Mouse (Mus musculus): ENCODE results near the gene Mrpl20. TPM values are rescaled to one million over a fixed set of nuclear protein-coding genes. Genes with fewer than 3 reads are reported as not detected.

Gene Mrpl20
- polyA plus RNA-seq, 1 experiment from 2014 or later = 285 TPM

DNA sequence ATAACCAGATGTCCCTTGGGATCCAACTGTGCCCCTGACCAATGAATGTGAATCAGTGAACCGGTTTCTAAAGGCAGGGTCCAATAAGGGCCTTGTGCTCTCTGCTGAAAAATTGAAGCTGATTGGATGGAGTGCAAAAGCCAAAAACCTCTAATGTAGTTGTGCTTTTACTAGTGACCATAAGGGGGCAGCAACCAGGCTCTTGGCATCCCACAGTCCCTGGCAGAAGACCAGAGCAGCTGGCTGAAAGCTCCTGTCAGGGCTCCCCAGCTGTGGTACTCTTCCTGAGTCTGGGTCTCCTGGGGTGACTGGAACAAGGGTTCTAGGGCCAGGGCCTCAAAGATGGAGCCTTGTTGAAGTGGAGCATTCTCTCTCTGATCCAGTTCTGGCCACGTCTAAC is 31.2 kb downstream of the Mrpl20 start:
- H3K36me3 ChIP-seq = peaks cover 3% of the 10 kb centered on the region; the same call in 1 of the 2 replicates
- peaks cover 30% of the 10 kb centered on the region for H3K4me1 ChIP-seq
- no peaks in the 10 kb centered on the region for H3K27me3 ChIP-seq (replicated peaks)
- no peak overlapping the region for H3K4me3 ChIP-seq (replicated peaks)
- no peak for ATAC-seq (ENCODE audit: low FRiP score)
- 37% methylated on average over 2 of the region's 2 CpGs for WGBS
- H3K9me3 ChIP-seq (replicated peaks) = no peaks in the 10 kb centered on the region
- no peak overlapping the region for H3K9ac ChIP-seq (replicated peaks)
- H3K27ac ChIP-seq (replicated peaks) = peak overlapping the region; percentile 67
- peak overlapping the region; percentile 13; the same call in 1 of the 2 replicates for H3K4me2 ChIP-seq

GRCm38 (mm10) chr4:155837404-155838010 is 34.8 kb downstream of the Mrpl20 start:
- WGBS = 84% methylated on average over 11 of the region's 11 CpGs
- Histone ChIP-seq H3K9me3 (replicated peaks) (no peaks in the 10 kb centered on the region), H3K27ac (replicated peaks) (no peak overlapping the region), H3K4me3 (replicated peaks) (no peak overlapping the region), H3K9ac (replicated peaks) (no peak overlapping the region), H3K4me2 (no peak overlapping the region), H3K36me3 (peaks cover 3% of the 10 kb centered on the region; the same call in 1 of the 2 replicates), H3K27me3 (replicated peaks) (peaks cover 13% of the 10 kb centered on the region), H3K4me1 (peaks cover 37% of the 10 kb centered on the region)
- ATAC-seq (ENCODE audit: low FRiP score) = no peak

DNA sequence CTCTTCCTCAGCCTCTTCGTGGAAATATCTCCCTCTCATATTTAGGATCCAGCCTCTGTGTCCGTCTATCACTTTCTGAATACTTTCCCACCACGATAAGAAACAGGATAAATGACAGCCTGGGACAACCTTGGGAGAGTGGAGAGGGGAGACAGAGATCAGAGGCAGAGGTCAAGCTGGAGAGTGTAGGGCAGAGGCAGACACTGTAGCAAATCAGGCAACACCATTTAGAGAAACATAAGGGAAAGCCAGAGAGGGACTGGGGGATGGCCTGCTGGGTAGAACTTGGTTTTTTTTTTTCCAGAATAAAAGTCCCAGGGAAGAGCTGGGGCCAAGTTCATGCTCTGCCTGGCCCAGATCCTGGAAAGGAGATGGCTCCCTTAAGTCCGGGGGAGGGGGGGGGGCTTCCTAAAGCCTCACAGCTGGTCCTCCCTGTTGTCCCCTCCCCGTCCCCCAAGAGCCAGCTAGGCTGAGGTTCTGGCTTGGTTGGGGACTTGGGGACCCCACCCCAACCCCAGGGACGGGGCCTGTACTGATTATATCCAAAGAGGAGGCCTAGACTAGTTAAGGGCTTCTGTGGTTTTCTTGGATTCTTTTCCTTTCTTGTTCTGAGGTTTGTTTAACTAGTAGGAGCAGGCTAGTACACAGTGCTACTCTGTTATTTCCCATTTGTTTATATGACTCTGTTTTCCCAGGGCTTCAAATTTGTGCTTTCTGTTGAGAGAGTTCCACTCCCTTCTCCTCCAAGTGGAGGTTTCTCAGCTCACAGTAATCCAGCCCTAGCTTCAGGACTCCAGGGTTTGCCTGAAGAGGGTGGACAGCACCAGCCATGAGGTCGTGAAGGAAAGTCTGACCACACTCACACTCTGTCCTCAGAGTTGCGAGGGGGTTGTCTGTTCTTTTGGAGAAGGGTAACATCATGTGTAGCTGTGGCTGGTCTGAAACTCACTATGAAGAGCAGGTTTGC is 35.8 kb downstream of the Mrpl20 start:
- H3K4me2 ChIP-seq = no peak overlapping the region; the same call in 1 of the 2 replicates
- no peak for ATAC-seq (ENCODE audit: low FRiP score)
- H3K9me3 ChIP-seq (replicated peaks) = no peaks in the 10 kb centered on the region
- H3K4me1 ChIP-seq = peaks cover 27% of the 10 kb centered on the region
- H3K27me3 ChIP-seq (replicated peaks) = peaks cover 13% of the 10 kb centered on the region
- H3K4me3 ChIP-seq (replicated peaks) = no peak overlapping the region
- H3K36me3 ChIP-seq = no peaks in the 10 kb centered on the region; the same call in 1 of the 2 replicates
- WGBS = 59% methylated on average over 8 of the region's 8 CpGs
- H3K27ac ChIP-seq (replicated peaks) = peak overlapping the region; percentile 48
- no peak overlapping the region for H3K9ac ChIP-seq (replicated peaks)

DNA sequence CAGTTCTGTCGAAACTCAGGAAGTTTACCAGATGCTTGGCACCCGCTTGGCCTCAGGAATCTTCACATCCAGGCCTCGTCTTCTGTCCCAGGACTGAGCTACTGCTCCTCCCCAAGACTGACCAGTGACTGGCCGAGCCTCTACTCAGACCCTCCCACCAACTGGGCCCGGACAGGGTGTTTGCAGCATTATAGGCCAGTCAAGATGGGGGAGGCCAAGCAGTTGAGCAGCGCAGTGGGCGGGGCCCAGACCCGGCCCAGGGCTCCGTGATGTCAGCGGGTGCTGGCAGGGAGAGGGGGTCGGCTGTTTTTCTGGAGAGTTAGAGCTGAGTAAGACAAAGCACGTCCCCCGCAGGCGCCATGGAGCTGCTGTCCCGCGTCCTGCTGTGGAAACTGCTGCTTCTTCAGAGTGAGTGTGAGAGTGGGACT is 36.8 kb downstream of the Mrpl20 start, which contains the start of gene Mxra8:
Gene Mxra8, plus strand, starts transcription at position 198 of the 428 bp plus-strand sequence.
- Histone ChIP-seq H3K4me3 (replicated peaks) (peak within 1 kb of the TSS; percentile 36), H3K27ac (replicated peaks) (peak within 1 kb of the TSS; percentile 58), H3K4me1 (peaks cover 18% of the 10 kb centered on the region), H3K9ac (replicated peaks) (peak within 1 kb of the TSS; percentile 33; the same call in 1 of the 2 replicates), H3K36me3 (no peaks in the 10 kb centered on the region), H3K27me3 (replicated peaks) (peaks cover 13% of the 10 kb centered on the region), H3K4me2 (peak within 1 kb of the TSS; percentile 63), H3K9me3 (replicated peaks) (no peaks in the 10 kb centered on the region)
- ATAC-seq (ENCODE audit: low FRiP score) = peak; percentile 50; the same call in 1 of the 2 replicates
- WGBS = 5% methylated on average over 16 of the region's 16 CpGs

DNA sequence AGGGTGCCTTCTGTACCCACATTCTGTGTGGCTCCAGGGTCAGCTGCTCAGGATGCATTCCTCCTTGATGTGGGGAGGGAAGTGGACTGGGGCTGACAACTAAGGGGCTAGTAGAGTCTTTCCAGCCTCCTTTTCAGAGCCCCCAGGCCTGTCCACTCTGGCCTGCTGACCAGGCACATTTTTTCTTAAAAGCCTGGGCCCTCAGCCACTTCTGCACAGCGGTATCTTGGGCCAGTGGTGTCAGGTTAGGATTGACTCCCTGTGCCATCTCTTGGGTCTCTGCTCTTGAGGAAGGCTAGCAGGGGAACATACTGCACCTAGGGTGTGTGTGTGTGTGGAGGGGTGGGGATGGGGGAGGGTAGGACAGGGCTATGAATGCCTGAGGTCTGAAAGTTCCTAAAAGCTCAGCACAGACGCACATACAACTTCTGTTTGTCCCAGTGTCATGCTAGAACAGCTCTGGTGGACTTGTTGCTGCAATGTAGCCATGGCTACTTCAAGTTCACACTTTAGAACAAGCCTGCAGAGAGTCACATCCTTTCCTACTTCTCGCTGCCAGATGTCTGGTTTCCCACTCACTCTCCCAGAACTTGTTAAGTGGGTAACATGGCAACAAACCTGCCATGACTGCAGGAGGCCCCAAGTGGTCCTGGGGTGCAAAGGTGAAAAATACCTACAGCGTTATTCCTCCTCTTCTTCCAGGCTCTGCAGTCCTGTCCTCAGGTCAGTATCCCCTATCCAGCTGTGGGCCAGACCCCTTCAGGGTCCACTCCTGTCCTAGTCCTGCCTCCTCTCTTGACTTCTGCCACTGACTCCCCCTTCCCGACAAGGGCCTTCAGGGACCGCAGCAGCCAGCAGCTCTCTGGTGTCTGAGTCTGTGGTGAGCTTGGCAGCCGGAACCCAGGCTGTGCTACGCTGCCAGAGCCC is 37.7 kb downstream of the Mrpl20 start:
- Histone ChIP-seq H3K27ac (replicated peaks) (peak overlapping the region; percentile 58), H3K9me3 (replicated peaks) (no peaks in the 10 kb centered on the region), H3K9ac (replicated peaks) (peak overlapping the region; percentile 33), H3K4me3 (replicated peaks) (peak overlapping the region; percentile 36), H3K36me3 (no peaks in the 10 kb centered on the region), H3K4me1 (peaks cover 18% of the 10 kb centered on the region), H3K27me3 (replicated peaks) (peaks cover 13% of the 10 kb centered on the region), H3K4me2 (peak overlapping the region; percentile 63)
- 10% methylated on average over 8 of the region's 8 CpGs for WGBS
- ATAC-seq (ENCODE audit: low FRiP score) = 0 out of 2 replicates have a peak, but pooled peaks have one; percentile 1

DNA sequence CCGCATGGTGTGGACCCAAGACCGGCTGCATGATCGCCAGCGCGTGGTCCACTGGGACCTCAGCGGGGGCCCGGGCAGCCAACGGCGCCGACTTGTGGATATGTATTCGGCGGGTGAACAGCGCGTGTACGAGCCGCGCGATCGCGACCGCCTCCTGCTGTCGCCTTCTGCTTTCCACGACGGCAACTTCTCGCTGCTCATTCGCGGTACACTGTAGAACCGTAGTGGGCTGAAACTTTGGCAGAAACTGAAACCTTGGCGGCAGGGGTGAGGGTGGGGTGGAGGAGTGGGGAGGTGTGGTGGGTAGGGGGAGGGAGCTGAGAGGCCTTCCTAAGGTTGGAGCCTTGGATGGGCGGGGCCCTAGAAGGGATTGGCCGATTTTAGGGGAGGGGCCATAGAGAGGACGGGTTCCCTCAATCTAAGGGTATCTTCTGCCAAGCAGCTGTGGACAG is 38.4 kb downstream of the Mrpl20 start:
- Histone ChIP-seq H3K9ac (replicated peaks) (peak overlapping the region; percentile 33), H3K4me3 (replicated peaks) (peak overlapping the region; percentile 36), H3K27ac (replicated peaks) (no peak overlapping the region), H3K4me2 (peak overlapping the region; percentile 63), H3K36me3 (no peaks in the 10 kb centered on the region), H3K27me3 (replicated peaks) (peaks cover 13% of the 10 kb centered on the region), H3K4me1 (peaks cover 22% of the 10 kb centered on the region), H3K9me3 (replicated peaks) (no peaks in the 10 kb centered on the region)
- ATAC-seq (ENCODE audit: low FRiP score) = peak; percentile 32; the same call in 1 of the 2 replicates
- WGBS = under 1% methylated on average over 32 of the region's 32 CpGs

DNA sequence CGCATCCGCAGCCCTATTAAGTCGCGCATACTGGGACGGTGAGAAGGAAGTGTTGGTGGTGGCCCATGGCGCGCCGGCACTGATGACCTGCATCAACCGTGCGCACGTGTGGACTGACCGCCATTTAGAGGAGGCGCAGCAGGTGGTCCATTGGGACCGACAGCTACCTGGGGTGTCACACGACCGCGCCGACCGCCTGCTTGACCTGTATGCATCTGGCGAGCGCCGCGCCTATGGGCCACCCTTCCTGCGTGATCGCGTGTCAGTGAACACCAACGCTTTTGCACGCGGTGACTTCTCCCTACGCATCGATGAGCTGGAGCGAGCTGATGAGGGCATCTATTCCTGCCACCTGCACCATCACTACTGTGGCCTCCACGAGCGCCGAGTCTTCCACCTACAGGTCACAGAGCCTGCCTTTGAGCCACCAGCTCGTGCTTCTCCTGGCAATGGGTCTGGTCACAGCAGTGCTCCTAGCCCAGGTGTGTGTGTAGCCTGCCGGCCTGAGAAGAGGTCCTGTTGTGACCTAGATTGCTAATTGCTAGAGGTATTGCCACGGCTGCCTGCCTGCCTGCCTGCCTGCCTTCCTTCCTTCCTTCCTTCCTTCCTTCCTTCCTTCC is 39.1 kb downstream of the Mrpl20 start:
- Histone ChIP-seq H3K4me3 (replicated peaks) (peak overlapping the region; percentile 36), H3K36me3 (no peaks in the 10 kb centered on the region), H3K4me1 (peaks cover 26% of the 10 kb centered on the region), H3K27me3 (replicated peaks) (peaks cover 13% of the 10 kb centered on the region), H3K9me3 (replicated peaks) (no peaks in the 10 kb centered on the region), H3K9ac (replicated peaks) (no peak overlapping the region), H3K27ac (replicated peaks) (no peak overlapping the region), H3K4me2 (peak overlapping the region; percentile 63)
- 36% methylated on average over 38 of the region's 38 CpGs for WGBS
- no peak for ATAC-seq (ENCODE audit: low FRiP score)

DNA sequence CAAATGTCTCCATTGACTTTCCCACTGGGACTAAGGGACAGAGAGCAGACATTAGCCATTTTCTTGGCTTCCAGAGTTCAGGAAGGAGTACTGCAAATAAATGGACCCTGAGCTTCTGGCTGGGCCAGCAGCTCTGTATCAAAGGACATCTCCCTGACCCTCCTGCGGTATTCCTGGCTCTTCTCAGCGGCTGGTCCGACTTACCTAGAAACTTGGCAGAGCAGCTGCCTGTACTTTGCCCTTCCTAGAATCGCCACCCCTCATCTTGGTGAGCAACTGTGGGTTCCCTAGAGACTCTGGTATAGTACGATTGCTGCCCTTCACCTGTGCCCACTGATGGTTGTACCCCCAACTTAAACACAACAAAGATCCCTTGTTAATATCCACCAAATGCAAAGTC is 40.6 kb downstream of the Mrpl20 start:
- Histone ChIP-seq H3K36me3 (no peaks in the 10 kb centered on the region), H3K4me1 (peaks cover 33% of the 10 kb centered on the region), H3K27me3 (replicated peaks) (peaks cover 13% of the 10 kb centered on the region), H3K9me3 (replicated peaks) (no peaks in the 10 kb centered on the region), H3K4me2 (no peak overlapping the region), H3K9ac (replicated peaks) (no peak overlapping the region), H3K4me3 (replicated peaks) (no peak overlapping the region), H3K27ac (replicated peaks) (no peak overlapping the region)
- no peak for ATAC-seq (ENCODE audit: low FRiP score)
- 90% methylated on average over 5 of the region's 5 CpGs for WGBS

DNA sequence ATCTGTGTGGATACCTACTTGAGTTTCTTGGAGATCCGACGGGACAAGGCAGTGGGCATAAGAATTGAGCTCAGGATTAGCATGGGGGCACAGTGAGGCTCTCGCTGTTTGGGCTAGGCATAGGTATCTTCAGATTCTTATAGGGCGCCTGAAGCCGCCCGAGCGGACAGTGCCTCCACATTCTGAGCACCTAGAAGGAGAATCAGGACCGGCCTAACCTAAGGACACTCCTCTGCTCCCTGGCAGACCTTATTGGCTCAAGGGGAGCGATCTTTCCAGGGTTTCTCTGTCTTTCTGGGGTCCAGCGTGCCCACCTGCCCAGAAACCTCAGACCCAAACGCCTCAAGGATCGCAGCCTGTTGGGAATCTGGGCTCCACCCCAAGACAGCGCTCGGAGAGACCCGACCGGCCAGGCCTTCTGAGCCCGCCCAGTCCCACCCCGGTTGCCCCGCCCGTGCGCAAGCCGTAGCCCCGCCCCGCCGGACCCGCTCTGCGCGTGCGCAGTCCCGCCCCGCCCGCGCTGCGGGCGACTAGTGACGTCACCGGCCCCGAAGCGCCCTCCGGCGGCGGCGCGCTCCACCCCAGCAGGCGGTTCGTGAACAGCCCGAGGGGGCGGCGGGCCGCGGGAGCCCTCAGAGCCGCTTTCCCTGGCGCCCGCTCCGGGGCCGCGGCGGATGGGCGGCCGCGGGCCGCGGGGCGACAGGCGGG is 44.3 kb downstream of the Mrpl20 start, which contains the start of gene Dvl1:
Gene Dvl1, plus strand, starts transcription at position 532 of the 708 bp plus-strand sequence.
- ATAC-seq (ENCODE audit: low FRiP score) = peak; percentile 89
- H3K36me3 ChIP-seq = no peaks in the 10 kb centered on the region
- peak within 1 kb of the TSS; percentile 90 for H3K4me3 ChIP-seq (replicated peaks)
- H3K27ac ChIP-seq (replicated peaks) = peak within 1 kb of the TSS; percentile 88
- H3K27me3 ChIP-seq (replicated peaks) = no peaks in the 10 kb centered on the region
- peaks cover 52% of the 10 kb centered on the region for H3K4me1 ChIP-seq
- peak within 1 kb of the TSS; percentile 98 for H3K9ac ChIP-seq (replicated peaks)
- no peaks in the 10 kb centered on the region for H3K9me3 ChIP-seq (replicated peaks)
- peak within 1 kb of the TSS; percentile 82 for H3K4me2 ChIP-seq
- WGBS = 3% methylated on average over 63 of the region's 65 CpGs
